Mouse (Mus musculus) MEL (cell line): Measurements from ENCODE around the gene Agbl3. TPM values are rescaled to one million over a fixed set of nuclear protein-coding genes. Genes with fewer than 3 reads are reported as not detected.

Experiments used
- DNase-seq: peaks from one replicate; pipeline ENCODE4 v3.0.0; 2011; ENCODE audit warnings: low read depth, low spot score
- H3K27ac ChIP-seq: 2 replicates; pipeline ENCODE4 v1.5.1; 2012; ENCODE audit warnings: low read depth, mild to moderate bottlenecking, control low read depth, low read length, moderate library complexity; ENCODE audit not compliant: control insufficient read depth
- H3K27me3 ChIP-seq, 2 experiments: fragments of 150-350 bp in 1 of 2; sonication (generic) in 1 of 2; 2 replicates each; pipeline ENCODE4 v1.6.1; 2012; ENCODE audit warnings: low read length in 2 of 2, mild to moderate bottlenecking in 2 of 2, improper control_type of control experiment in 1 of 2, moderate library complexity in 1 of 2; ENCODE audit not compliant: insufficient read depth in 2 of 2, control insufficient read depth in 1 of 2
- H3K36me3 ChIP-seq, 2 experiments: 2 replicates each; pipeline ENCODE4 v1.6.1; 2012 to 2014; ENCODE audit warnings: low read length in 2 of 2, improper control_type of control experiment in 1 of 2, inconsistent platforms in 1 of 2, mild to moderate bottlenecking in 1 of 2; ENCODE audit not compliant: insufficient read depth in 2 of 2, control insufficient read depth in 1 of 2
- H3K4me1 ChIP-seq, 2 experiments: fragments of 150-350 bp in 1 of 2; sonication (generic) in 1 of 2; 2 replicates each; pipeline ENCODE4 v1.6.1; 2012; ENCODE audit warnings: low read length in 2 of 2, improper control_type of control experiment in 1 of 2, mild to moderate bottlenecking in 1 of 2; ENCODE audit not compliant: insufficient read depth in 2 of 2, control insufficient read depth in 1 of 2
- H3K4me3 ChIP-seq, 2 experiments: fragments of 150-350 bp in 1 of 2; sonication (generic) in 1 of 2; 2 replicates each; pipeline ENCODE4 v1.5.1; 2012; ENCODE audit warnings: low read depth in 2 of 2, low read length in 2 of 2, mild to moderate bottlenecking in 2 of 2, moderate library complexity in 2 of 2, control low read depth in 1 of 2, improper control_type of control experiment in 1 of 2; ENCODE audit not compliant: control insufficient read depth in 1 of 2, insufficient read depth in 1 of 2
- H3K79me2 ChIP-seq: 2 replicates; pipeline ENCODE4 v1.6.1; 2012; ENCODE audit warnings: mild to moderate bottlenecking, low read length, moderate library complexity; ENCODE audit not compliant: control insufficient read depth, poor library complexity, insufficient read depth
- H3K9ac ChIP-seq: 2 replicates; pipeline ENCODE4 v1.6.1; 2012; ENCODE audit warnings: low read depth, mild to moderate bottlenecking, control low read depth, low read length, moderate library complexity; ENCODE audit not compliant: control insufficient read depth, poor library complexity, severe bottlenecking
- H3K9me3 ChIP-seq: fragments of 150-350 bp; sonication (generic); replicated peaks from 2 replicates; pipeline ENCODE4 v1.6.1; 2012; ENCODE audit warnings: mild to moderate bottlenecking, low read length, improper control_type of control experiment, moderate library complexity; ENCODE audit not compliant: insufficient read depth
- BHLHE40 ChIP-seq: IDR thresholded peaks from 2 replicates; pipeline ENCODE4 v1.6.1; 2012; ENCODE audit warnings: low read depth, mild to moderate bottlenecking, inconsistent platforms, low read length, improper control_type of control experiment, borderline replicate concordance
- CHD1 ChIP-seq: IDR thresholded peaks from 2 replicates; pipeline ENCODE4 v1.6.1; 2012; ENCODE audit warnings: low read depth, mild to moderate bottlenecking, inconsistent platforms, low read length, improper control_type of control experiment
- CTCF ChIP-seq, 3 experiments: IDR thresholded peaks in 2 of 3; conservative IDR thresholded peaks in 1 of 3; 2 replicates each; pipeline ENCODE4 v1.5.1; 2011 to 2012; ENCODE audit warnings: low read length in 3 of 3, low read depth in 2 of 3, mild to moderate bottlenecking in 2 of 3, improper control_type of control experiment in 1 of 3, inconsistent platforms in 1 of 3, mixed read lengths in 1 of 3, moderate library complexity in 1 of 3; ENCODE audit not compliant: control insufficient read depth in 1 of 3, insufficient read depth in 1 of 3, poor library complexity in 1 of 3, severe bottlenecking in 1 of 3
- E2F4 ChIP-seq: IDR thresholded peaks from 2 replicates; pipeline ENCODE4 v1.6.1; 2011; ENCODE audit warnings: low read depth, low read length, improper control_type of control experiment, borderline replicate concordance
- ELF1 ChIP-seq: IDR thresholded peaks from 2 replicates; pipeline ENCODE4 v1.6.1; 2014; ENCODE audit warnings: low read depth, mild to moderate bottlenecking, inconsistent platforms, low read length, improper control_type of control experiment, moderate library complexity
- EP300 ChIP-seq, 2 experiments: IDR thresholded peaks; 2 replicates each; pipeline ENCODE4 v1.6.1; 2011; ENCODE audit warnings: improper control_type of control experiment in 2 of 2, low read length in 2 of 2, low read depth in 1 of 2, mild to moderate bottlenecking in 1 of 2
- ETS1 ChIP-seq: IDR thresholded peaks from 2 replicates; pipeline ENCODE4 v1.6.1; 2012; ENCODE audit warnings: low read depth, mild to moderate bottlenecking, inconsistent platforms, low read length, improper control_type of control experiment, moderate library complexity
- JUND ChIP-seq: IDR thresholded peaks from 2 replicates; pipeline ENCODE4 v1.6.1; 2011; ENCODE audit warnings: low read depth, mild to moderate bottlenecking, improper control_type of control experiment, low read length
- MAX ChIP-seq: IDR thresholded peaks from 2 replicates; pipeline ENCODE4 v1.6.1; 2011; ENCODE audit warnings: low read length, improper control_type of control experiment
- MEF2A ChIP-seq: IDR thresholded peaks from 2 replicates; pipeline ENCODE4 v1.6.1; 2014; ENCODE audit warnings: low read depth, mild to moderate bottlenecking, inconsistent platforms, low read length, improper control_type of control experiment; ENCODE audit not compliant: poor library complexity, insufficient replicate concordance, severe bottlenecking; ENCODE audit errors: extremely low read depth
- MXI1 ChIP-seq: IDR thresholded peaks from 2 replicates; pipeline ENCODE4 v1.6.1; 2011; ENCODE audit warnings: mild to moderate bottlenecking, low read depth, low read length, improper control_type of control experiment
- NELFE ChIP-seq: IDR thresholded peaks from 2 replicates; pipeline ENCODE4 v1.6.1; 2011; ENCODE audit warnings: low read depth, low read length, improper control_type of control experiment
- POLR2AphosphoS2 ChIP-seq: IDR thresholded peaks from 2 replicates; pipeline ENCODE4 v1.6.1; 2011; ENCODE audit warnings: low read length, improper control_type of control experiment
- POLR2AphosphoS5 ChIP-seq: IDR thresholded peaks from 2 replicates; pipeline ENCODE4 v1.6.1; 2012; ENCODE audit warnings: low read depth, borderline replicate concordance, mild to moderate bottlenecking, inconsistent platforms, low read length, moderate library complexity, mixed read lengths
- RAD21 ChIP-seq: IDR thresholded peaks from 2 replicates; pipeline ENCODE4 v1.6.1; 2011; ENCODE audit warnings: mild to moderate bottlenecking, low read depth, low read length, improper control_type of control experiment
- RCOR1 ChIP-seq: IDR thresholded peaks from 2 replicates; pipeline ENCODE4 v1.6.1; 2012; ENCODE audit warnings: low read depth, mild to moderate bottlenecking, inconsistent platforms, low read length, improper control_type of control experiment
- SIN3A ChIP-seq: IDR thresholded peaks from 2 replicates; pipeline ENCODE4 v1.6.1; 2012; ENCODE audit warnings: low read length, improper control_type of control experiment, inconsistent platforms
- SMC3 ChIP-seq: IDR thresholded peaks from 2 replicates; pipeline ENCODE4 v1.6.1; 2011; ENCODE audit warnings: low read depth, low read length, improper control_type of control experiment
- TAL1 ChIP-seq: IDR thresholded peaks from 2 replicates; pipeline ENCODE4 v1.6.1; 2012; ENCODE audit warnings: mild to moderate bottlenecking, inconsistent platforms, low read length, moderate library complexity, mixed read lengths
- TBP ChIP-seq: IDR thresholded peaks from 2 replicates; pipeline ENCODE4 v1.8.0; 2011; ENCODE audit warnings: low read depth, low read length, improper control_type of control experiment
- USF2 ChIP-seq, 2 experiments: IDR thresholded peaks; 2 replicates each; pipeline ENCODE4 v1.6.1; 2011 to 2012; ENCODE audit warnings: improper control_type of control experiment in 2 of 2, low read length in 2 of 2, borderline replicate concordance in 1 of 2, inconsistent platforms in 1 of 2, low read depth in 1 of 2, mild to moderate bottlenecking in 1 of 2; ENCODE audit not compliant: insufficient read depth in 1 of 2
- ZC3H11A ChIP-seq: IDR thresholded peaks from 2 replicates; pipeline ENCODE4 v1.6.1; 2012; ENCODE audit warnings: low read depth, mild to moderate bottlenecking, inconsistent platforms, low read length, improper control_type of control experiment
- ZKSCAN1 ChIP-seq: IDR thresholded peaks from 2 replicates; pipeline ENCODE4 v1.6.1; 2012; ENCODE audit warnings: low read depth, mild to moderate bottlenecking, inconsistent platforms, low read length, improper control_type of control experiment, moderate library complexity
- ZNF384 ChIP-seq: IDR thresholded peaks from 2 replicates; pipeline ENCODE4 v1.6.1; 2012; ENCODE audit warnings: low read depth, mild to moderate bottlenecking, inconsistent platforms, low read length, improper control_type of control experiment
- polyA plus RNA-seq, 2 experiments: library from polyadenylated mRNA; stranded (reverse) in 1 of 2; unstranded in 1 of 2; fragments of >175 nt in 1 of 2; fragments of >200 nt in 1 of 2; gene quantifications; 2 replicates each; pipeline versions ENCODE4 v1.2.1 to v1.2.4; 2012; ENCODE audit warnings: low replicate concordance in 2 of 2, low read depth in 1 of 2; ENCODE audit not compliant: insufficient read length in 2 of 2, insufficient read depth in 1 of 2, missing spikeins in 1 of 2
- total RNA-seq: library from RNA; depleted of rRNA; stranded (reverse); fragments of 300-350 nt; gene quantifications from 2 replicates; pipeline ENCODE4 v1.2.3, GENCODE M21; 2012

Agbl3 gene
- total and polyA plus RNA-seq, 3 experiments = 1.3 TPM; not detected in 2

GRCm38 (mm10) chr6:34906125-34906524 is 125.9 kb downstream of the Agbl3 start:
- Histone ChIP-seq H3K4me3 (no peak overlapping the region), H3K27me3 (no peaks in the 10 kb centered on the region), H3K9me3 (no peaks in the 10 kb centered on the region), H3K27ac (no peak overlapping the region), H3K9ac (no peak overlapping the region), H3K79me2 (peaks cover 2% of the 10 kb centered on the region; the same call in 1 of the 2 replicates), H3K4me1 (peaks cover 2 to 42% of the 10 kb centered on the region in 2 experiments), H3K36me3 (peaks cover 0 to 32% of the 10 kb centered on the region in 2 experiments; a peak in 2 of 4 replicates)
- TF ChIP-seq CTCF (IDR thresholded peaks at IDR 0.05 in 2 of 3, conservative IDR thresholded peaks at IDR 0.05 in 1 of 3; ENCODE audit: control insufficient read depth in 1 of 3, insufficient read depth in 1 of 3, low read depth in 2 of 3, low read length in 3 of 3, poor library complexity in 1 of 3, severe bottlenecking in 1 of 3) (peak in 2 of 3 experiments; percentile 28 to 36; a peak in 4 of 6 replicates), RAD21 (peak; percentile 22), SMC3 (0 out of 2 replicates have a peak, but pooled peaks have one; percentile 22), ZNF384 (no peak)
- peak; percentile 33 for DNase-seq

GRCm38 (mm10) chr6:34906661-34907060 is 126.4 kb downstream of the Agbl3 start:
- no peaks in the 10 kb centered on the region for H3K9me3 ChIP-seq
- peaks cover 3 to 42% of the 10 kb centered on the region in 2 experiments for H3K4me1 ChIP-seq
- no peak overlapping the region for H3K4me3 ChIP-seq
- H3K27me3 ChIP-seq = no peaks in the 10 kb centered on the region
- TF ChIP-seq ZC3H11A (no peak), TBP (no peak), NELFE (no peak), ZKSCAN1 (no peak), ETS1 (no peak), TAL1 (no peak), SIN3A (no peak), USF2 (IDR thresholded peaks at IDR 0.05; ENCODE audit: borderline replicate concordance in 1 of 2, insufficient read depth in 1 of 2, low read depth in 1 of 2, low read length in 2 of 2) (no peak), POLR2AphosphoS2 (no peak), BHLHE40 (no peak), CHD1 (no peak), E2F4 (no peak), ELF1 (no peak), JUND (no peak), EP300 (IDR thresholded peaks at IDR 0.05; ENCODE audit: low read depth in 1 of 2, low read length in 2 of 2) (no peak), MXI1 (no peak), MAX (no peak), MEF2A (no peak), POLR2AphosphoS5 (no peak), RCOR1 (no peak)
- H3K79me2 ChIP-seq = peaks cover 2% of the 10 kb centered on the region; the same call in 1 of the 2 replicates
- H3K9ac ChIP-seq = no peak overlapping the region
- peaks cover 0 to 35% of the 10 kb centered on the region in 2 experiments; a peak in 2 of 4 replicates for H3K36me3 ChIP-seq
- DNase-seq = no peak
- H3K27ac ChIP-seq = peak overlapping the region; percentile 17
